24 mouse cellular contexts compared by ENCODE assay signal in genomic region chr1:34883776-34884175, GRCm38 (mm10). TPM values are rescaled to one million over a fixed set of nuclear protein-coding genes. Genes with fewer than 3 reads are reported as not detected.
DNase-seq lines count a peak whose midpoint lies in the region; ATAC-seq and TF ChIP-seq lines count a peak whose summit lies in the region.
"Had no signal": no experiment of that assay in that cellular context is flagged by ENCODE, and none has a peak within 500 bp of the region (broad histone marks: within the 10 kb centered on the region; RNA-seq: fewer than 3 reads in every experiment).

No protein-coding gene starts in this region.

- no peak overlapping the region for H3K4me3 ChIP-seq in midbrain, embryonic 10.5 days
- no peak overlapping the region for H3K4me3 ChIP-seq in midbrain, postnatal 0 days (ENCODE audit: low read depth, low read length)
- H3K4me3 ChIP-seq in stomach, postnatal 0 days (ENCODE audit: low read depth, low read length): no peak overlapping the region
- H3K4me3 ChIP-seq: embryonic facial prominence, embryonic 12.5 days; embryonic facial prominence, embryonic 15.5 days; forebrain, embryonic 15.5 days; hindbrain, embryonic 10.5 days; hindbrain, embryonic 13.5 days; intestine, embryonic 15.5 days had no signal

- H3K36me3 ChIP-seq in midbrain, embryonic 10.5 days: peaks cover 6% of the 10 kb centered on the region; the same call in 1 of the 2 replicates
- H3K36me3 ChIP-seq in midbrain, postnatal 0 days (ENCODE audit: insufficient read depth, low read length): peaks cover 8% of the 10 kb centered on the region; the same call in 1 of the 2 replicates
- no peaks in the 10 kb centered on the region for H3K36me3 ChIP-seq in stomach, postnatal 0 days (ENCODE audit: control insufficient read depth, insufficient read depth, low read length)
- H3K36me3 ChIP-seq: embryonic facial prominence, embryonic 12.5 days; embryonic facial prominence, embryonic 15.5 days; G1E; hindbrain, embryonic 10.5 days; intestine, embryonic 15.5 days had no signal

- H3K4me2 ChIP-seq in midbrain, postnatal 0 days (ENCODE audit: low read depth, low read length, poor library complexity, severe bottlenecking): no peak overlapping the region
- H3K4me2 ChIP-seq in stomach, postnatal 0 days (replicated peaks; ENCODE audit: low read depth): no peak overlapping the region
- H3K4me2 ChIP-seq: embryonic facial prominence, embryonic 12.5 days; embryonic facial prominence, embryonic 15.5 days; forebrain, embryonic 15.5 days; heart, embryonic 11.5 days; hindbrain, embryonic 13.5 days; intestine, embryonic 15.5 days had no signal

- no peak for TF ChIP-seq EP300 in stomach, postnatal 0 days (optimal IDR thresholded peaks at IDR 0.05)

- peak; percentile 0 for DNase-seq in midbrain, embryonic 10.5 days (ENCODE audit: low spot score)
- DNase-seq in midbrain, postnatal 0 days (ENCODE audit: low spot score): no peak
- DNase-seq in R1 (ENCODE audit: low read depth, low spot score): peak; percentile 60
- DNase-seq in stomach, postnatal 0 days (ENCODE audit: low spot score): peak; percentile 4
- DNase-seq in left cerebral cortex, postnatal 14 days (ENCODE audit: low spot score in 2 of 2): no peak
- DNase-seq in kidney, postnatal 14 days: no peak
- DNase-seq: adrenal gland, postnatal 10 days; adrenal gland, postnatal 36 days; cerebellum, adult 18-20 months; cerebellum, adult 9-10 months; cerebellum, postnatal 14 days; gastrocnemius, postnatal 10 days; gastrocnemius, postnatal 36 days had no signal

- no peaks in the 10 kb centered on the region; the same call in 1 of the 2 replicates for H3K9me3 ChIP-seq in midbrain, embryonic 10.5 days (replicated peaks)
- 0 out of 2 replicates have a peak, but pooled peaks cover 5% of the 10 kb centered on the region for H3K9me3 ChIP-seq in midbrain, postnatal 0 days (ENCODE audit: low read length)
- H3K9me3 ChIP-seq in stomach, postnatal 0 days (ENCODE audit: control insufficient read depth, low read length): no peaks in the 10 kb centered on the region
- H3K9me3 ChIP-seq: embryonic facial prominence, embryonic 12.5 days; embryonic facial prominence, embryonic 15.5 days; forebrain, embryonic 15.5 days; intestine, embryonic 15.5 days had no signal

- H3K27ac ChIP-seq in midbrain, embryonic 10.5 days (replicated peaks): no peak overlapping the region
- no peak overlapping the region for H3K27ac ChIP-seq in midbrain, postnatal 0 days (ENCODE audit: low read depth, low read length)
- no peak overlapping the region for H3K27ac ChIP-seq in stomach, postnatal 0 days (replicated peaks)
- H3K27ac ChIP-seq: embryonic facial prominence, embryonic 12.5 days; embryonic facial prominence, embryonic 15.5 days; forebrain, embryonic 15.5 days; hindbrain, embryonic 10.5 days; hindbrain, embryonic 13.5 days; intestine, embryonic 15.5 days had no signal

- ATAC-seq in midbrain, postnatal 0 days (ENCODE audit: low FRiP score): no peak
- ATAC-seq in stomach, postnatal 0 days (ENCODE audit: low FRiP score, low TSS enrichment): no peak
- ATAC-seq: CD4-positive, CD25-positive, alpha-beta regulatory T cell, adult 4 months; forebrain, embryonic 15.5 days; hindbrain, embryonic 16.5 days; intestine, embryonic 15.5 days; Patski had no signal

- H3K27me3 ChIP-seq in midbrain, embryonic 10.5 days (ENCODE audit: low read depth, poor library complexity, severe bottlenecking): no peaks in the 10 kb centered on the region
- H3K27me3 ChIP-seq in midbrain, postnatal 0 days (ENCODE audit: insufficient read depth, low read length): no peaks in the 10 kb centered on the region
- H3K27me3 ChIP-seq in stomach, postnatal 0 days (ENCODE audit: control insufficient read depth, insufficient read depth, low read length): no peaks in the 10 kb centered on the region
- H3K27me3 ChIP-seq: embryonic facial prominence, embryonic 12.5 days; embryonic facial prominence, embryonic 15.5 days; forebrain, embryonic 15.5 days; hindbrain, embryonic 13.5 days; intestine, embryonic 15.5 days; Patski had no signal

- intact Hi-C loops in left cerebral cortex, postnatal 14 days (cut with DNase I): no loop called here

- TF ChIP-seq CTCF in midbrain, postnatal 0 days (IDR thresholded peaks at IDR 0.05): no peak
- TF ChIP-seq CTCF in stomach, postnatal 0 days (IDR thresholded peaks at IDR 0.05; ENCODE audit: low read depth): no peak

- no peak overlapping the region for H3K9ac ChIP-seq in midbrain, postnatal 0 days (replicated peaks; ENCODE audit: low read length, poor library complexity, severe bottlenecking)
- no peak overlapping the region for H3K9ac ChIP-seq in stomach, postnatal 0 days (ENCODE audit: low read length)
- H3K9ac ChIP-seq: embryonic facial prominence, embryonic 12.5 days; embryonic facial prominence, embryonic 15.5 days; forebrain, embryonic 15.5 days; hindbrain, embryonic 13.5 days; intestine, embryonic 15.5 days had no signal

- no peaks in the 10 kb centered on the region for H3K4me1 ChIP-seq in midbrain, embryonic 10.5 days
- no peaks in the 10 kb centered on the region for H3K4me1 ChIP-seq in midbrain, postnatal 0 days (ENCODE audit: insufficient read depth, low read length)
- H3K4me1 ChIP-seq in stomach, postnatal 0 days (replicated peaks; ENCODE audit: control insufficient read depth, insufficient read depth): no peaks in the 10 kb centered on the region
- H3K4me1 ChIP-seq: embryonic facial prominence, embryonic 12.5 days; embryonic facial prominence, embryonic 15.5 days; forebrain, embryonic 15.5 days; hindbrain, embryonic 10.5 days; hindbrain, embryonic 13.5 days; intestine, embryonic 15.5 days had no signal

RNA-seq across cellular contexts. Expression of gene Plekhb2, which starts 34.0 kb away (rescaled TPM):
- 50.8 and 56.8 TPM in 2 replicates for polyA plus RNA-seq in midbrain, embryonic 10.5 days (2016; fragmentation: Nextera tagmentation; extraction: Ambion mirVana)
- total RNA-seq in midbrain, postnatal 0 days (2014; rRNA removed): 83.3 and 97.3 TPM in 2 replicates
- 85.1 and 93.1 TPM in 2 replicates for polyA plus RNA-seq in midbrain, postnatal 0 days (2015; fragmentation: Nextera tagmentation; extraction: Ambion mirVana)
- 103 and 105 TPM in 2 replicates for polyA plus RNA-seq in stomach, postnatal 0 days (2015; fragmentation: Nextera tagmentation; extraction: Ambion mirVana)
- total RNA-seq in left cerebral cortex, postnatal 14 days (2021): 100 to 1,000 TPM; 202 to 226 TPM

RNA-seq across cellular contexts. Expression of gene Fam168b, which starts 40.9 kb away (rescaled TPM):
- polyA plus RNA-seq in midbrain, embryonic 10.5 days (2016; fragmentation: Nextera tagmentation; extraction: Ambion mirVana): 115 and 138 TPM in 2 replicates
- 319 and 542 TPM in 2 replicates for total RNA-seq in midbrain, postnatal 0 days (2014; rRNA removed)
- 94.3 and 95.9 TPM in 2 replicates for polyA plus RNA-seq in midbrain, postnatal 0 days (2015; fragmentation: Nextera tagmentation; extraction: Ambion mirVana)
- polyA plus RNA-seq in stomach, postnatal 0 days (2015; fragmentation: Nextera tagmentation; extraction: Ambion mirVana): 21.4 and 24.7 TPM in 2 replicates
- total RNA-seq in left cerebral cortex, postnatal 14 days (2021): 100 to 1,000 TPM; 234 to 251 TPM

Comparison
In these comparisons a context has a peak if more than half of its experiments do, and no peak if none do; other contexts are left out.
1. DNase-seq: peak in midbrain, embryonic 10.5 days (single experiment), R1 (single experiment) and stomach, postnatal 0 days (single experiment); none in midbrain, postnatal 0 days (single experiment), left cerebral cortex, postnatal 14 days (0 of 2) and kidney, postnatal 14 days (single experiment).